Mouse (Mus musculus) liver, embryonic 12.5 days (tissue): ENCODE results near the gene Fbxo44. TPM values are rescaled to one million over a fixed set of nuclear protein-coding genes. Genes with fewer than 3 reads are reported as not detected.
"Not testable (repeated sequence)": the region's sequence is repeated elsewhere in the genome, so short reads cannot be mapped to it uniquely, and the experiment has no call there.

Experiments
- ATAC-seq: fragments of 200-750 bp; cut with Nextera tagmentation; 2 replicates; pipeline ENCODE4 v1.8.0; 2017; ENCODE audit warnings: moderate number of reproducible peaks, mild to moderate bottlenecking, moderate library complexity
- H3K27ac ChIP-seq: fragments of 300-500 bp; sonication (generic); 2 replicates; pipeline ENCODE4 v1.5.1; 2016; ENCODE audit warnings: mild to moderate bottlenecking
- H3K27me3 ChIP-seq: fragments of 300-500 bp; sonication (generic); replicated peaks from 2 replicates; pipeline ENCODE4 v1.6.1; 2016; ENCODE audit warnings: mild to moderate bottlenecking, moderate library complexity
- H3K36me3 ChIP-seq: fragments of 300-500 bp; sonication (generic); 2 replicates; pipeline ENCODE4 v1.6.1; 2016; ENCODE audit warnings: mild to moderate bottlenecking, moderate library complexity
- H3K4me1 ChIP-seq: fragments of 300-500 bp; sonication (generic); 2 replicates; pipeline ENCODE4 v1.6.1; 2016
- H3K4me2 ChIP-seq: fragments of 300-500 bp; sonication (generic); 2 replicates; pipeline ENCODE4 v1.6.1; 2016; ENCODE audit warnings: mild to moderate bottlenecking, moderate library complexity
- H3K4me3 ChIP-seq: fragments of 300-500 bp; sonication (generic); 2 replicates; pipeline ENCODE4 v1.5.1; 2016; ENCODE audit warnings: mild to moderate bottlenecking, moderate library complexity
- H3K9ac ChIP-seq: fragments of 300-500 bp; sonication (generic); 2 replicates; pipeline ENCODE4 v1.6.1; 2016; ENCODE audit warnings: mild to moderate bottlenecking, moderate library complexity
- H3K9me3 ChIP-seq: fragments of 300-500 bp; sonication (generic); replicated peaks from 2 replicates; pipeline ENCODE4 v1.6.1; 2016; ENCODE audit warnings: mild to moderate bottlenecking, moderate library complexity
- WGBS: fragments of 180-500 bp; shearing (Covaris S2); methylation state at CpG from one replicate; pipeline ENCODE4 v1.1.7; 2016; ENCODE audit not compliant: insufficient replicate concordance; 5-methylcytosine and 5-hydroxymethylcytosine counted together
- polyA plus RNA-seq: library from polyadenylated mRNA; unstranded; fragments of >200 nt; fragmentation: Nextera tagmentation; extraction: Ambion mirVana; gene quantifications from 2 replicates; pipeline ENCODE4 v1.2.1, GENCODE M21; 2016

The Fbxo44 gene
- 1.6 and 1.7 TPM in 2 replicates for polyA plus RNA-seq

DNA sequence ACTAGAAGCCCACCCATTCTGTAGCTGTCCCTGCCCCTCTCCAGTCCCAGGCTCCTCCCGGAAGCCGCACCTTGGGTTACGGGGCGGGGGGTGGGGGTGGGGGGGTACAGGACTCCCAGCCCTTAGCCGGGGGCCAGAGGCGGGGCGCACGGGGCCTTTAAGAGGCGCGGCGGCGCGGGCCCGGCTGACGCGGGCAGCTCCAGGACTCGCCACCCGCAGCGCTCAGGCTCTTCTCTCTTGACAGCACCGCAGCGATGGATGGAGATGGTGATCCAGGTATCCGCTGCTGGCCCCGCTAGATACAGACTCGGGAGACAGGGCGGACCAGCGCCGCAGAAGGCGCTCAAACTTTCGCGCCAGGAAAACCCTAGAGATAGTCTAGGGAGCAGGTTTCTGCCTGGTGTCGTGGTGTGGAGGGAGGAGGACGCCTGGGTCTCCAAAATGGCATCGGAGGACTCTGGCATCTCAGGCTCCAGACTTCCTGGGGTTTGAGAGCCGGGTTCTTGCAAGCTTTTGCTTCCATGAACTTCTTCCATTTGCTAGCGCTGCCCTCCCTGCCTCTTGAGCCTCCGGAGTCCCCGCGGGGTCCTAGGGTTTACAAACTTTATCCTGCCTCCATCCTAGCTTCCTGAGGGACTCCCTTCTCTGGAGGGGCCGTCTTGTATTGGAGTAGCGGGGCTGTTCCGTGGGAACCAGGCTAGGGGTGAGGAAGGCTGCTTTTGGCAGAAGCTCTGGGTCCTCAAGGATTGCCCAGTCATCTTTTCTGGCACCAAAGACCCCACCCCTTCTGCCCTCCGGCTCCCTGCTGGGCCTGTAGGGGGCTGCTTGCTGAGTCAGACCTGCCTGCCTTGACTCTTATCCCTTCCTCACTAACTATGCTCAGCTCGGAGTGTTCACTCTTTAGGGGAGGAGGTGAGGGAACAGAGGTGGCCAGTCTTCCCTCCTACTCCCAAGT, at the start of gene Fbxo44, which contains the start of gene Fbxo2:
Fbxo44 (minus strand) TSS at position 47 of the 955 bp plus-strand sequence.
Fbxo2 (plus strand) TSS at position 186 of the 955 bp plus-strand sequence.
- peaks cover 80% of the 10 kb centered on the region for H3K27me3 ChIP-seq
- H3K4me3 ChIP-seq: peak within 1 kb of the TSS; percentile 67
- ATAC-seq: peak; percentile 45; the same call in 1 of the 2 replicates
- no peaks in the 10 kb centered on the region for H3K9me3 ChIP-seq
- peaks cover 48% of the 10 kb centered on the region for H3K4me1 ChIP-seq
- WGBS: 2% methylated on average over 42 of the region's 43 CpGs
- no peaks in the 10 kb centered on the region for H3K36me3 ChIP-seq
- peak within 1 kb of the TSS; percentile 98 for H3K4me2 ChIP-seq
- H3K27ac ChIP-seq: peak within 1 kb of the TSS; percentile 60; the same call in 1 of the 2 replicates
- H3K9ac ChIP-seq: peak within 1 kb of the TSS; percentile 72

DNA sequence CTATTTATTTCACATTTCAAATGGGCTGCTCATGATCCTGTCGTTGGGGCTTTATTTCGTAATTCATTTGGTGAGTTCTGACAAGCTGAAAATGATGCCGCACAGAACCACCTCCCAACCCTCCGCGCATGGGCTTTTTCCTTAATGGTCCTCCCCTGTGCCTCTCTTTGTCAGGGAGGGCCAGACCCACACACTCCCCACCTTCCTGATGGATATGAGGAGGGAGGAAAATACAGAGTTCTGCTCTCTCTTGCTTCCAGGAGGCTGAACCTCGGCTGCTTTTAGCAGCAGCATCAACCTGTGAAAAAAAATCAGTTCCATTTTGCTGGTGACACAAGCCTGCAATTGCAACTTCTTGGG, 44.6 kb upstream of the Fbxo44 start:
- ATAC-seq: no peak
- peak overlapping the region; percentile 72 for H3K4me2 ChIP-seq
- peaks cover 33% of the 10 kb centered on the region for H3K27me3 ChIP-seq
- no peaks in the 10 kb centered on the region for H3K36me3 ChIP-seq
- H3K9me3 ChIP-seq: no peaks in the 10 kb centered on the region
- H3K27ac ChIP-seq: peak overlapping the region; percentile 97
- H3K4me3 ChIP-seq: no peak overlapping the region
- H3K4me1 ChIP-seq: peaks cover 65% of the 10 kb centered on the region
- 63% methylated on average over 6 of the region's 6 CpGs for WGBS
- H3K9ac ChIP-seq: peak overlapping the region; percentile 71

- peak overlapping the region; percentile 41 for H3K4me3 ChIP-seq
- peaks cover 65% of the 10 kb centered on the region for H3K4me1 ChIP-seq
- no peaks in the 10 kb centered on the region for H3K9me3 ChIP-seq
- H3K9ac ChIP-seq: peak overlapping the region; percentile 71
- peak; percentile 98 for ATAC-seq
- H3K36me3 ChIP-seq: no peaks in the 10 kb centered on the region
- peaks cover 34% of the 10 kb centered on the region for H3K27me3 ChIP-seq
- WGBS: 25% methylated on average over 15 of the region's 15 CpGs
- peak overlapping the region; percentile 72 for H3K4me2 ChIP-seq
- peak overlapping the region; percentile 97 for H3K27ac ChIP-seq
Measured at GRCm38 (mm10) chr4:148204061-148204872, 44.0 kb upstream of the Fbxo44 start.

- Histone ChIP-seq H3K9me3 (no peaks in the 10 kb centered on the region), H3K36me3 (no peaks in the 10 kb centered on the region), H3K27me3 (peaks cover 35% of the 10 kb centered on the region), H3K4me2 (peak overlapping the region; percentile 72), H3K9ac (peak overlapping the region; percentile 40; the same call in 1 of the 2 replicates), H3K4me3 (peak overlapping the region; percentile 41), H3K4me1 (peaks cover 65% of the 10 kb centered on the region), H3K27ac (peak overlapping the region; percentile 97)
- ATAC-seq: peak; percentile 56
- 40% methylated on average over 2 of the region's 2 CpGs for WGBS
Measured at GRCm38 (mm10) chr4:148203557-148203956, 43.3 kb upstream of the Fbxo44 start.

DNA sequence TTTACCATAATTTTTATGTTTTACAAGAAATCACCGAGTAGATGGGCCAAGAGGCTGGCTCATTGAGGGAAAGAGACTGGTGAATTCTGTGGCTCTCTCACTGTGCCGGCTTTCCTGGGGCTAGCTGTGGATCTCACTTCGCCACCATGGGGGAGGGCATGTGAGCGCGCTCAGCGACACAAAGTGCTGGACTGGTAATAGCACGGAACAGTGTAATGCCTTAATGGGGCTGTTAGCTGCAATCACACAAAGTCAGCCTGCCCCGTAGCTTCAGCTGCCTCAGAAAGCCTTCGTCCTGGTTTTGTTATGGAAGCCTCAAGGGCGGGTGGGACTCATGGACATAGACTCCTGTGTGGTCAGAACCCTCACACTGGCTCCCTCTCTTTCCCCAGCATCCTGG, 38.4 kb upstream of the Fbxo44 start:
- Histone ChIP-seq H3K9me3 (no peaks in the 10 kb centered on the region), H3K9ac (no peak overlapping the region), H3K4me1 (peaks cover 43% of the 10 kb centered on the region), H3K27me3 (peaks cover 64% of the 10 kb centered on the region), H3K27ac (no peak overlapping the region), H3K4me2 (no peak overlapping the region), H3K4me3 (no peak overlapping the region), H3K36me3 (no peaks in the 10 kb centered on the region)
- ATAC-seq: no peak
- 55% methylated on average over 10 of the region's 10 CpGs for WGBS

DNA sequence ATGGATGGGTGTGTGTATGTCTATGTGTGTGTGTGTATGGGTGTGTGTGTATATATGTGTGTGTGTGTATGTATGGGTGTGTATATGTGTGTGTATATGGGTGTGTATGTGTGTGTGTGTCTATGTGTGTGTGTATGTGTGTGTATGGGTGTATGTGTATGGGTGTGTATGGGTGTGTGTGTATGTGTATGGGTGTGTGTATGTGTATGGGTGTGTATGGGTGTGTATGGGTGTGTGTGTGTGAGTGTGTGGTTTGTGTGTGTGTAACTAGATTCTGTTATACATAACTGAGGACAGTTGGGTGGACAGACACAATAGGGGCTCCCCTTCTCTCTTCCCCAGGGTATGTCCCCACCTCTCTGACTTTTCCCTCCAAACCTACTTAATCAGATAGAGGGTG, 34.1 kb upstream of the Fbxo44 start:
- peak; percentile 56 for ATAC-seq
- Histone ChIP-seq H3K27ac (no peak overlapping the region), H3K9ac (no peak overlapping the region), H3K27me3 (peaks cover 65% of the 10 kb centered on the region), H3K4me2 (no peak overlapping the region), H3K4me3 (no peak overlapping the region), H3K36me3 (no peaks in the 10 kb centered on the region), H3K4me1 (peaks cover 33% of the 10 kb centered on the region), H3K9me3 (no peaks in the 10 kb centered on the region)

DNA sequence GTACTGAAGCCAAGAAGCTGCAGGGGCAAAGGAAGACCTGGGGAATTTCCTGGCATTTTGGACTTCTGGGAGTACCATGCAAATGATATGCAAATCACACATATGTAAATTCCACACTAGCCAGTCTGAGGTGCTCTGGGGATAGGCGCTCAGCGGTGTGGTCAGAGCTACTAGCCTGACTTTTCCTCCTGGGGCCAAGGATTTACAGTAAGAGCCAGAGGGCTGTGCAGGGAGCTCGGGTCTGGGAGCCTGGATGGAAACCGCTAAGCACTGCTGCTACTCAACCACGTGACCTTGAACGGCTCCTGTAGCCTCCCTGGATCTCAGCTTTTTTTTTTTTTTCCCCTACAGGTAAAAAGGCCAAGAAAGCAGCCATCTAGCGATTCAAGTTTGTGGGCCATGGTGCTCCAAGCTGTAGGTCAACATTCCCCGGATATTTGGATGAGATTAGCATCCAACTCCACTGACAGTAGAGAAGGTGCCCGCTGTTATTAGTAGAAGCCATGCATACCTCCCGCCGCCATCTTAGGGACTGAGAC, 32.5 kb upstream of the Fbxo44 start:
- 34% methylated on average over 11 of the region's 11 CpGs for WGBS
- H3K27ac ChIP-seq: no peak overlapping the region
- H3K27me3 ChIP-seq: peaks cover 53% of the 10 kb centered on the region
- no peak for ATAC-seq
- H3K9me3 ChIP-seq: no peaks in the 10 kb centered on the region
- no peak overlapping the region for H3K4me3 ChIP-seq
- peaks cover 41% of the 10 kb centered on the region for H3K4me1 ChIP-seq
- H3K9ac ChIP-seq: no peak overlapping the region
- no peak overlapping the region for H3K4me2 ChIP-seq
- no peaks in the 10 kb centered on the region for H3K36me3 ChIP-seq

- Histone ChIP-seq H3K27ac (0 out of 2 replicates have a peak overlapping the region, but pooled peaks have one; percentile 14), H3K4me1 (peaks cover 27% of the 10 kb centered on the region), H3K27me3 (peaks cover 52% of the 10 kb centered on the region)
- H3K9ac ChIP-seq, H3K4me2 ChIP-seq, H3K36me3 ChIP-seq, H3K4me3 ChIP-seq, H3K9me3 ChIP-seq: not testable (repeated sequence)
- 56% methylated on average over 1 of the region's 1 CpGs for WGBS
- ATAC-seq: peak; percentile 72; the same call in 1 of the 2 replicates
Measured at GRCm38 (mm10) chr4:148188767-148189166, 28.5 kb upstream of the Fbxo44 start.

- H3K27ac ChIP-seq: no peak overlapping the region
- peaks cover 22% of the 10 kb centered on the region for H3K4me1 ChIP-seq
- H3K36me3 ChIP-seq: no peaks in the 10 kb centered on the region
- no peak overlapping the region for H3K9ac ChIP-seq
- no peak for ATAC-seq
- no peak overlapping the region for H3K4me2 ChIP-seq
- no peak overlapping the region for H3K4me3 ChIP-seq
- peaks cover 52% of the 10 kb centered on the region for H3K27me3 ChIP-seq
- H3K9me3 ChIP-seq: no peaks in the 10 kb centered on the region
- WGBS: 44% methylated on average over 4 of the region's 4 CpGs
Measured at GRCm38 (mm10) chr4:148185819-148186218, 25.5 kb upstream of the Fbxo44 start.

- no peak overlapping the region for H3K4me3 ChIP-seq
- WGBS: 68% methylated on average over 9 of the region's 9 CpGs
- no peak overlapping the region for H3K9ac ChIP-seq
- H3K4me2 ChIP-seq: no peak overlapping the region
- no peak overlapping the region for H3K27ac ChIP-seq
- H3K9me3 ChIP-seq: no peaks in the 10 kb centered on the region
- H3K27me3 ChIP-seq: peaks cover 60% of the 10 kb centered on the region
- H3K4me1 ChIP-seq: peaks cover 15% of the 10 kb centered on the region
- no peak for ATAC-seq
- no peaks in the 10 kb centered on the region for H3K36me3 ChIP-seq
Measured at GRCm38 (mm10) chr4:148184564-148184963, 24.3 kb upstream of the Fbxo44 start.

DNA sequence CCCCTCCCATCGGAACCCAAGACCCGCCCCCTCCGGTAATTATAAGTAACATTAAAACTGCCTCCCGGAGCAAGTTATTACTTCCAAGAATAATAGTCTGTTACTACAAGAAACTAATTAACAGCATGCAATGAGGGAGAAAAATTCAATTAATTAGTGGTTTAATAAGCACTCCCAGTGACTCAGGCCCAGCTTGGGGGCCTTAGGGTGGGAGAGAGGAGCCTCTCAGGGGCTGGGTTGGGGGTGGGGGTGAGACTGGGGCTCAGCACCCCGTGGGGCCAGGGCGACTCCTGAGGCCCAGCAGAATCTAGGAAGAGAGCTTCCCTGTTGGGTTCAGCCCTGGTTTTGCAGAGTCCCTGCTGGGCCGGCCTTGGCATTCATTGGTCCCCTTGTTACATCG, 22.1 kb upstream of the Fbxo44 start:
- 26% methylated on average over 8 of the region's 8 CpGs for WGBS
- Histone ChIP-seq H3K9ac (no peak overlapping the region), H3K4me1 (0 out of 2 replicates have a peak, but pooled peaks cover 5% of the 10 kb centered on the region), H3K36me3 (no peaks in the 10 kb centered on the region), H3K27ac (no peak overlapping the region), H3K4me2 (no peak overlapping the region), H3K9me3 (no peaks in the 10 kb centered on the region), H3K27me3 (peaks cover 76% of the 10 kb centered on the region), H3K4me3 (no peak overlapping the region)
- no peak for ATAC-seq
